Mouse (Mus musculus): ENCODE results near the gene Dicer1.

GRCm38 (mm10) chr12:104740841-104741787, 10.6 kb downstream of the Dicer1 start:
- no peak for TF ChIP-seq CTCF (IDR thresholded peaks at IDR 0.05; ENCODE audit: low read depth, low read length)
- no peak for TF ChIP-seq POLR2A (IDR thresholded peaks at IDR 0.05; ENCODE audit: borderline replicate concordance, low read depth, low read length)
